8 mouse cellular contexts compared by ENCODE assay signal in genomic region chr6:31218139-31218750, GRCm38 (mm10).
A peak's percentile ranks its signal among the peaks of the same experiment; 100 is the strongest.
DNase-seq lines count a peak whose midpoint lies in the region; ATAC-seq and TF ChIP-seq lines count a peak whose summit lies in the region.

No protein-coding gene starts in this region.

- WGBS in intestine, embryonic 14.5 days, result under 1% methylated on average over 40 of the region's 40 CpGs
- under 1% methylated on average over 40 of the region's 40 CpGs for WGBS in small intestine, adult 2 months

- peak overlapping the region; percentile 99 for H3K4me3 ChIP-seq in cortical plate, adult 2 months (ENCODE audit: insufficient read depth, low read length)
- H3K4me3 ChIP-seq in intestine, embryonic 14.5 days (ENCODE audit: low read depth, low read length), result peak overlapping the region; percentile 70
- peak overlapping the region; percentile 83 for H3K4me3 ChIP-seq in small intestine, adult 2 months (ENCODE audit: low read depth, low read length)

- H3K4me1 ChIP-seq in cortical plate, adult 2 months (ENCODE audit: control insufficient read depth, insufficient read depth, low read length), result peaks cover under 1% of the 10 kb centered on the region; the same call in 1 of the 2 replicates
- peaks cover 18% of the 10 kb centered on the region for H3K4me1 ChIP-seq in intestine, embryonic 14.5 days (replicated peaks; ENCODE audit: control insufficient read depth, insufficient read depth, low read length)
- H3K4me1 ChIP-seq in small intestine, adult 2 months (ENCODE audit: control insufficient read depth, insufficient read depth, insufficient read length, low read length), result peaks cover 6% of the 10 kb centered on the region

- no peaks in the 10 kb centered on the region for H3K36me3 ChIP-seq in intestine, embryonic 14.5 days (ENCODE audit: control insufficient read depth, insufficient read depth, low read length)
- no peaks in the 10 kb centered on the region for H3K36me3 ChIP-seq in small intestine, adult 2 months (ENCODE audit: control insufficient read depth, insufficient read depth, low read length)

- H3K27me3 ChIP-seq in intestine, embryonic 14.5 days (replicated peaks; ENCODE audit: control insufficient read depth, insufficient read depth, low read length), result peaks cover 75% of the 10 kb centered on the region
- peaks cover 18% of the 10 kb centered on the region for H3K27me3 ChIP-seq in small intestine, adult 2 months (ENCODE audit: control insufficient read depth, insufficient read depth, low read length)

- TF ChIP-seq CTCF in cortical plate, adult 2 months (IDR thresholded peaks at IDR 0.05; ENCODE audit: extremely low read depth, insufficient read depth, low read length), result no peak
- no peak for TF ChIP-seq CTCF in small intestine, adult 2 months (IDR thresholded peaks at IDR 0.05; ENCODE audit: extremely low read depth, insufficient read length, insufficient replicate concordance, low read depth, low read length)

- H3K9ac ChIP-seq in intestine, embryonic 14.5 days (ENCODE audit: low read length), result no peak overlapping the region

- DNase-seq in ovary, postnatal 36 days (ENCODE audit: low spot score), result peak; percentile 44
- no peak for DNase-seq in ovary, postnatal 14 days (ENCODE audit: low spot score)
- DNase-seq in gastrocnemius, postnatal 25 days, result peak; percentile 54
- DNase-seq in intestine, embryonic 14.5 days (ENCODE audit: low spot score), result peak; percentile 76
- peak; percentile 73 to 87 for DNase-seq in left cerebral cortex, postnatal 14 days (ENCODE audit: low spot score in 2 of 2)

- no peak for ATAC-seq in intestine, embryonic 14.5 days (replicated peaks; ENCODE audit: low FRiP score, low TSS enrichment, low read depth)
- peak; percentile 51 for ATAC-seq in megakaryocyte-erythroid progenitor cell, adult 5-6 weeks (replicated peaks; ENCODE audit: low FRiP score, low TSS enrichment, poor library complexity, severe bottlenecking)

- no peaks in the 10 kb centered on the region for H3K9me3 ChIP-seq in intestine, embryonic 14.5 days (ENCODE audit: control insufficient read depth, low read length)

- peak overlapping the region; percentile 100 for H3K4me2 ChIP-seq in intestine, embryonic 14.5 days (ENCODE audit: low read length)

- intact Hi-C loops in left cerebral cortex, postnatal 14 days (cut with DNase I), result loop anchor here (5.0 kb wide), 3 partner anchors 104 to 234 kb away; partner anchors contain the start of gene Mkln1

- peak overlapping the region; percentile 96 for H3K27ac ChIP-seq in cortical plate, adult 2 months (ENCODE audit: insufficient read depth, low read length)
- H3K27ac ChIP-seq in intestine, embryonic 14.5 days (ENCODE audit: low read depth), result no peak overlapping the region
- peak overlapping the region; percentile 96 for H3K27ac ChIP-seq in small intestine, adult 2 months (ENCODE audit: insufficient read depth, low read depth, low read length)

- peak; percentile 88; the same call in 1 of the 2 replicates for TF ChIP-seq POLR2A in cortical plate, adult 2 months (IDR thresholded peaks at IDR 0.05; ENCODE audit: extremely low read depth, insufficient read depth, low read length)
- no peak; the same call in 1 of the 2 replicates for TF ChIP-seq POLR2A in small intestine, adult 2 months (IDR thresholded peaks at IDR 0.05; ENCODE audit: low read depth, low read length)
